Comparison of ENCODE assay signal across 8 mouse cellular contexts in genomic region chr3:53202184-53202583, GRCm38 (mm10).
A peak's percentile ranks its signal among the peaks of the same experiment; 100 is the strongest.
DNase-seq lines count a peak whose midpoint lies in the region; ATAC-seq and TF ChIP-seq lines count a peak whose summit lies in the region.

No protein-coding gene starts in this region.

- no peak for TF ChIP-seq CTCF in embryonic fibroblast, embryonic 13.5 days (IDR thresholded peaks at IDR 0.05; ENCODE audit: borderline replicate concordance, insufficient read depth, low read length)

- no peaks in the 10 kb centered on the region for H3K27me3 ChIP-seq in heart, embryonic 14.5 days (ENCODE audit: control insufficient read depth, insufficient read depth, low read length)
- no peaks in the 10 kb centered on the region for H3K27me3 ChIP-seq in limb, embryonic 13.5 days

- no peak for ATAC-seq in heart, embryonic 14.5 days (ENCODE audit: insufficient number of reproducible peaks, insufficient read depth, low FRiP score, low read depth)
- ATAC-seq in cerebellum, adult (ENCODE audit: insufficient number of reproducible peaks, low FRiP score, low TSS enrichment) = peak; percentile 86
- no peak for ATAC-seq in limb, embryonic 13.5 days (ENCODE audit: low FRiP score, low read depth)

- H3K4me3 ChIP-seq in heart, embryonic 14.5 days (ENCODE audit: control insufficient read depth in 1 of 2, insufficient read depth in 1 of 2, low read depth in 1 of 2, low read length in 2 of 2) = no peak overlapping the region
- no peak overlapping the region for H3K4me3 ChIP-seq in embryonic fibroblast, embryonic 13.5 days (ENCODE audit: insufficient read depth, low read length)
- no peak overlapping the region for H3K4me3 ChIP-seq in limb, embryonic 13.5 days

- peak overlapping the region; percentile 40 for H3K4me2 ChIP-seq in heart, embryonic 14.5 days (ENCODE audit: low read length)
- H3K4me2 ChIP-seq in limb, embryonic 13.5 days (replicated peaks) = peak overlapping the region; percentile 25

- H3K36me3 ChIP-seq in heart, embryonic 14.5 days (ENCODE audit: control insufficient read depth, insufficient read depth, low read length) = no peaks in the 10 kb centered on the region
- H3K36me3 ChIP-seq in limb, embryonic 13.5 days = no peaks in the 10 kb centered on the region

- TF ChIP-seq POLR2A in embryonic fibroblast, embryonic 13.5 days (IDR thresholded peaks at IDR 0.05; ENCODE audit: low read depth, low read length) = no peak

- H3K4me1 ChIP-seq in heart, embryonic 14.5 days (ENCODE audit: control insufficient read depth in 2 of 2, insufficient read depth in 2 of 2, low read length in 2 of 2) = peaks cover 26 to 46% of the 10 kb centered on the region in 2 experiments
- peaks cover 41% of the 10 kb centered on the region for H3K4me1 ChIP-seq in embryonic fibroblast, embryonic 13.5 days (ENCODE audit: control insufficient read depth, insufficient read depth, low read length)
- H3K4me1 ChIP-seq in limb, embryonic 13.5 days = peaks cover 57% of the 10 kb centered on the region

- peak overlapping the region; percentile 31 to 58 for H3K27ac ChIP-seq in heart, embryonic 14.5 days (replicated peaks in 1 of 2; ENCODE audit: control insufficient read depth in 1 of 2, insufficient read depth in 1 of 2, low read depth in 2 of 2, low read length in 2 of 2)
- H3K27ac ChIP-seq in embryonic fibroblast, embryonic 13.5 days (ENCODE audit: insufficient read depth, low read length) = peak overlapping the region; percentile 96
- H3K27ac ChIP-seq in limb, embryonic 13.5 days = peak overlapping the region; percentile 61

- DNase-seq in heart, adult 8-10 months (ENCODE audit: low spot score) = no peak
- no peak for DNase-seq in left cerebral cortex, adult 18-20 months (ENCODE audit: low spot score in 2 of 2)
- DNase-seq in ovary, postnatal 36 days (ENCODE audit: low spot score) = no peak
- DNase-seq in retina, postnatal 1 day = no peak

- H3K9ac ChIP-seq in heart, embryonic 14.5 days (ENCODE audit: low read length) = no peak overlapping the region
- H3K9ac ChIP-seq in limb, embryonic 13.5 days = no peak overlapping the region

- WGBS in heart, embryonic 14.5 days = 26% methylated on average over 6 of the region's 6 CpGs
- 52% methylated on average over 6 of the region's 6 CpGs for WGBS in limb, embryonic 13.5 days

- H3K9me3 ChIP-seq in heart, embryonic 14.5 days (ENCODE audit: control insufficient read depth, low read length) = no peaks in the 10 kb centered on the region
- no peaks in the 10 kb centered on the region for H3K9me3 ChIP-seq in limb, embryonic 13.5 days

Comparison
In these comparisons a context has a peak if more than half of its experiments do, and no peak if none do; other contexts are left out.
1. H3K27ac ChIP-seq: peak in every context shown above with its lines; median percentile 96 in embryonic fibroblast, embryonic 13.5 days; 61 in limb, embryonic 13.5 days; 44 in heart, embryonic 14.5 days.